In genomic region chr7:105640233-105640893, GRCm38 (mm10) we compare ENCODE assay signal across 8 mouse cellular contexts. TPM values are rescaled to one million over a fixed set of nuclear protein-coding genes. Genes with fewer than 3 reads are reported as not detected.
DNase-seq lines count a peak whose midpoint lies in the region; ATAC-seq and TF ChIP-seq lines count a peak whose summit lies in the region.

TSS of gene Arfip2 (minus strand) at chr7:105640416.
TSS of gene Gm45799 (plus strand) at chr7:105640552.

- peak within 1 kb of the TSS; percentile 87 for H3K27ac ChIP-seq in hindbrain, embryonic 10.5 days
- H3K27ac ChIP-seq in lung, postnatal 0 days (ENCODE audit: low read length) = peak within 1 kb of the TSS; percentile 91

- H3K4me1 ChIP-seq in hindbrain, embryonic 10.5 days (replicated peaks) = peaks cover 28% of the 10 kb centered on the region
- H3K4me1 ChIP-seq in lung, postnatal 0 days (ENCODE audit: insufficient read depth, low read depth, low read length) = peaks cover 20% of the 10 kb centered on the region; the same call in 1 of the 2 replicates

- no peak for TF ChIP-seq CTCF in lung, postnatal 0 days (IDR thresholded peaks at IDR 0.05)

- peak; percentile 98 for DNase-seq in MN1 (ENCODE audit: low spot score)
- DNase-seq in cerebellum, adult 9-10 months = peak; percentile 99
- peak; percentile 98 for DNase-seq in hindbrain, embryonic 10.5 days (ENCODE audit: low spot score)
- DNase-seq in layer of hippocampus, adult 9-11 months = peak; percentile 98
- peak; percentile 99 for DNase-seq in lung, postnatal 0 days (ENCODE audit: low spot score)
- peak; percentile 97 for DNase-seq in ovary, postnatal 14 days (ENCODE audit: low spot score)
- peak; percentile 97 for DNase-seq in thymus, postnatal 14 days

- peak within 1 kb of the TSS; percentile 63 for H3K9ac ChIP-seq in lung, postnatal 0 days (replicated peaks; ENCODE audit: low read depth)

- peak; percentile 96 for ATAC-seq in frontal cortex, adult (ENCODE audit: low TSS enrichment)
- ATAC-seq in lung, postnatal 0 days = peak; percentile 98

- H3K27me3 ChIP-seq in hindbrain, embryonic 10.5 days (ENCODE audit: insufficient read depth, poor library complexity, severe bottlenecking) = peaks cover 6% of the 10 kb centered on the region
- no peaks in the 10 kb centered on the region for H3K27me3 ChIP-seq in lung, postnatal 0 days (replicated peaks; ENCODE audit: insufficient read depth, low read length)

- TF ChIP-seq EP300 in lung, postnatal 0 days (IDR thresholded peaks at IDR 0.05) = no peak

- H3K9me3 ChIP-seq in hindbrain, embryonic 10.5 days = no peaks in the 10 kb centered on the region
- no peaks in the 10 kb centered on the region for H3K9me3 ChIP-seq in lung, postnatal 0 days (ENCODE audit: low read length)

- peak within 1 kb of the TSS; percentile 82 for H3K4me3 ChIP-seq in hindbrain, embryonic 10.5 days
- peak within 1 kb of the TSS; percentile 65 for H3K4me3 ChIP-seq in lung, postnatal 0 days (ENCODE audit: low read depth, low read length)

- H3K36me3 ChIP-seq in hindbrain, embryonic 10.5 days = peaks cover 46% of the 10 kb centered on the region
- 0 out of 2 replicates have a peak, but pooled peaks cover 7% of the 10 kb centered on the region for H3K36me3 ChIP-seq in lung, postnatal 0 days (ENCODE audit: insufficient read depth, low read length)

- peak within 1 kb of the TSS; percentile 86 for H3K4me2 ChIP-seq in lung, postnatal 0 days (replicated peaks; ENCODE audit: low read depth, low read length)

- under 1% methylated on average over 45 of the region's 45 CpGs for WGBS in hindbrain, embryonic 10.5 days
- WGBS in lung, postnatal 0 days = 1% methylated on average over 45 of the region's 45 CpGs

RNA-seq across cellular contexts. Expression of gene Arfip2, which starts in this region (rescaled TPM):
- 58.4 and 69.7 TPM in 2 replicates for polyA plus RNA-seq in hindbrain, embryonic 10.5 days (2016; fragmentation: Nextera tagmentation; extraction: Ambion mirVana)
- 48.5 and 52.7 TPM in 2 replicates for polyA plus RNA-seq in lung, postnatal 0 days (2015; fragmentation: Nextera tagmentation; extraction: Ambion mirVana)

RNA-seq across cellular contexts. Expression of gene Gm45799, which starts in this region (rescaled TPM):
- polyA plus RNA-seq in hindbrain, embryonic 10.5 days (2016; fragmentation: Nextera tagmentation; extraction: Ambion mirVana) = 18.5 and 28.1 TPM in 2 replicates
- 41.7 and 53.1 TPM in 2 replicates for polyA plus RNA-seq in lung, postnatal 0 days (2015; fragmentation: Nextera tagmentation; extraction: Ambion mirVana)

Comparison
In these comparisons a context has a peak if more than half of its experiments do, and no peak if none do; other contexts are left out.
1. Peak in every context shown above with its lines: DNase-seq, ATAC-seq, H3K4me3 ChIP-seq and H3K27ac ChIP-seq.